Mouse (Mus musculus): ENCODE data around the gene Tmem232. TPM values are rescaled to one million over a fixed set of nuclear protein-coding genes. Genes with fewer than 3 reads are reported as not detected.
"Not testable (repeated sequence)": the region's sequence is repeated elsewhere in the genome, so short reads cannot be mapped to it uniquely, and the experiment has no call there.

Tmem232 gene
- polyA plus RNA-seq, 1 experiment from 2014 or later, result 0.49 TPM

DNA sequence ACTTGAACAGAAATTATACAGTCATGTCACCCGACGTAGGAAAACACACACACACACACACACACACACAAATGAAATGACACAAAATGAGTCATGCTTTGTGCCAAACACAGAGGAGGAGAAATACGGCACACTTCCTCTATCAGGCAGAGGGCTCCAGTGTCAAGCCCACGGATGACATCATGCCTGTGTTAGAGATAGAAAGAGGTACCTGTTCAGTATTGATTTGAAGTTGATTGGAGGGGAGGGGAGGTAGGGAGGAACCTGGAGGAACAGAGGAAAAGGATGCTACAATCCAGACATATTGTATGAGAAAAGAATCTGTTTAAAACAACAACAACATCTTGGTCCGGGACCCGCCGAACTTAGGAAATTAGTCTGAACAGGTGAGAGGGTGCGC, 209.8 kb downstream of the Tmem232 start:
- no peaks in the 10 kb centered on the region for H3K27me3 ChIP-seq (replicated peaks; ENCODE audit: control insufficient read depth, insufficient read depth, low read length)
- H3K4me3 ChIP-seq (replicated peaks; ENCODE audit: low read length), result no peak overlapping the region
- no peak overlapping the region for H3K9ac ChIP-seq (replicated peaks; ENCODE audit: low read depth, low read length)
- no peak for ATAC-seq
- H3K9me3 ChIP-seq (ENCODE audit: control insufficient read depth, low read length), result no peaks in the 10 kb centered on the region
- no peaks in the 10 kb centered on the region for H3K4me1 ChIP-seq (replicated peaks; ENCODE audit: control insufficient read depth, insufficient read depth, low read length)
- H3K27ac ChIP-seq (ENCODE audit: low read length), result no peak overlapping the region
- no peaks in the 10 kb centered on the region for H3K36me3 ChIP-seq (ENCODE audit: control insufficient read depth, insufficient read depth)
- 92% methylated on average over 8 of the region's 8 CpGs for WGBS
- no peak overlapping the region for H3K4me2 ChIP-seq (ENCODE audit: low read length)

- no peaks in the 10 kb centered on the region for H3K4me1 ChIP-seq (replicated peaks; ENCODE audit: control insufficient read depth, insufficient read depth, low read length)
- H3K27me3 ChIP-seq (replicated peaks; ENCODE audit: control insufficient read depth, insufficient read depth, low read length), result no peaks in the 10 kb centered on the region
- H3K9me3 ChIP-seq (ENCODE audit: control insufficient read depth, low read length), result no peaks in the 10 kb centered on the region
- H3K4me2 ChIP-seq (ENCODE audit: low read length), result no peak overlapping the region
- ATAC-seq, result no peak
- WGBS, result 15% methylated on average over 2 of the region's 2 CpGs
- H3K9ac ChIP-seq (replicated peaks; ENCODE audit: low read depth, low read length), result no peak overlapping the region
- no peaks in the 10 kb centered on the region for H3K36me3 ChIP-seq (ENCODE audit: control insufficient read depth, insufficient read depth)
- H3K4me3 ChIP-seq (replicated peaks; ENCODE audit: low read length), result no peak overlapping the region
- H3K27ac ChIP-seq (ENCODE audit: low read length), result no peak overlapping the region
These were observed 215.3 kb downstream of the Tmem232 start for GRCm38 (mm10) chr17:65325249-65325648.

GRCm38 (mm10) chr17:65320623-65321022, 220.0 kb downstream of the Tmem232 start:
- Histone ChIP-seq H3K4me2 (ENCODE audit: low read length) (no peak overlapping the region), H3K9ac (replicated peaks; ENCODE audit: low read depth, low read length) (no peak overlapping the region), H3K9me3 (ENCODE audit: control insufficient read depth, low read length) (no peaks in the 10 kb centered on the region), H3K27ac (ENCODE audit: low read length) (no peak overlapping the region), H3K4me1 (replicated peaks; ENCODE audit: control insufficient read depth, insufficient read depth, low read length) (no peaks in the 10 kb centered on the region), H3K36me3 (ENCODE audit: control insufficient read depth, insufficient read depth) (no peaks in the 10 kb centered on the region), H3K27me3 (replicated peaks; ENCODE audit: control insufficient read depth, insufficient read depth, low read length) (no peaks in the 10 kb centered on the region), H3K4me3 (replicated peaks; ENCODE audit: low read length) (no peak overlapping the region)
- WGBS, result 71% methylated on average over 6 of the region's 6 CpGs
- ATAC-seq, result peak; percentile 63; the same call in 1 of the 2 replicates

GRCm38 (mm10) chr17:65299946-65300345, 240.6 kb downstream of the Tmem232 start:
- no peak overlapping the region for H3K9ac ChIP-seq (replicated peaks; ENCODE audit: low read depth, low read length)
- no peaks in the 10 kb centered on the region for H3K36me3 ChIP-seq (ENCODE audit: control insufficient read depth, insufficient read depth)
- no peak for ATAC-seq
- H3K4me1 ChIP-seq (replicated peaks; ENCODE audit: control insufficient read depth, insufficient read depth, low read length), result no peaks in the 10 kb centered on the region
- no peak overlapping the region for H3K4me2 ChIP-seq (ENCODE audit: low read length)
- no peak overlapping the region for H3K27ac ChIP-seq (ENCODE audit: low read length)
- no peak overlapping the region for H3K4me3 ChIP-seq (replicated peaks; ENCODE audit: low read length)
- H3K27me3 ChIP-seq (replicated peaks; ENCODE audit: control insufficient read depth, insufficient read depth, low read length), result no peaks in the 10 kb centered on the region
- no peaks in the 10 kb centered on the region; the same call in 1 of the 2 replicates for H3K9me3 ChIP-seq (ENCODE audit: control insufficient read depth, low read length)

DNA sequence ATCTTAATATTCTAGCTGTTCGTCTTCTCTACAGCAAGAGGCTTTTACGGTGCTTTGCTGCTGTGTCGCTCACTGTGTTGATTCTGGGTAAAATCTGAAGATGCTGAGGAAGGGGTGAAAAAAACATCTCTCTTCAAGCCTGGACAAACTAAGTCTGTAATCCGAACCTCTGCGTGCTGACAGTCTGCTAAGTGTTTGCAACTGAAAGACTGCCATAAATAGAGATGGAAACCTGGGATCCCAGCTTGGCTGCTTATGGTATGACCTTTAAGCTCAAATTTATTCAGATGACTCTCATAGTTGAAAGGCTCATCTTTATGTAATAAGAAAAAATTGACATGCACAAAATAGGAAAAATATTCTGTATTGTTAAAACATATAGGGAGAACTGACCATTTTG, 242.8 kb downstream of the Tmem232 start:
- no peaks in the 10 kb centered on the region for H3K9me3 ChIP-seq (ENCODE audit: control insufficient read depth, low read length)
- no peaks in the 10 kb centered on the region for H3K36me3 ChIP-seq (ENCODE audit: control insufficient read depth, insufficient read depth)
- H3K9ac ChIP-seq (replicated peaks; ENCODE audit: low read depth, low read length), result no peak overlapping the region
- no peak overlapping the region for H3K27ac ChIP-seq (ENCODE audit: low read length)
- no peaks in the 10 kb centered on the region for H3K27me3 ChIP-seq (replicated peaks; ENCODE audit: control insufficient read depth, insufficient read depth, low read length)
- H3K4me1 ChIP-seq (replicated peaks; ENCODE audit: control insufficient read depth, insufficient read depth, low read length), result no peaks in the 10 kb centered on the region
- WGBS, result 87% methylated on average over 5 of the region's 5 CpGs
- H3K4me3 ChIP-seq (replicated peaks; ENCODE audit: low read length), result no peak overlapping the region
- H3K4me2 ChIP-seq (ENCODE audit: low read length), result no peak overlapping the region
- ATAC-seq, result no peak

DNA sequence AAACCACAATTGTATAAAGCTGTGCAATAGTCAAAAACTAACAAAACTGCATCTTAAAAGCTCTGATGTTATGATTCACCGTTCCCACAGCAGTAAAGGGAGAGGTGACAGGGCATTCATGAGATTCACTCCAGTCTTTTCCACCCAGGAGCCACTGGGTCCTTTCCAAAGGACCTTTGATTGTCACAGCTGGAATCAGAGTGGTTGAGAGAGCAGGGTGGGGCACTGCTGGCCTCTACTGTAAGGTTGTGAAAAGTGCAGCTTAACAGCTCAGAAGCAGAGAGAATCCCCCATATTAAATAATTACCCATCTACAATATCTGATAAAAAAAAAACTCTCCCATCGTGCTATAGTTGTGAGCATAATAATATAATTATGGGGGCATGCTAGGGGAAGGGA, 288.4 kb downstream of the Tmem232 start:
- no peak overlapping the region for H3K4me3 ChIP-seq (replicated peaks; ENCODE audit: low read length)

GRCm38 (mm10) chr17:65250261-65250660, 290.3 kb downstream of the Tmem232 start:
- no peak for ATAC-seq
- 85% methylated on average over 8 of the region's 8 CpGs for WGBS
- no peak overlapping the region for H3K9ac ChIP-seq (replicated peaks; ENCODE audit: low read depth, low read length)

More for the DNA sequence above, 288.4 kb downstream of the Tmem232 start:
- H3K9me3 ChIP-seq (ENCODE audit: control insufficient read depth, low read length), result no peaks in the 10 kb centered on the region
- H3K36me3 ChIP-seq (ENCODE audit: control insufficient read depth, insufficient read depth), result no peaks in the 10 kb centered on the region
- H3K4me1 ChIP-seq (replicated peaks; ENCODE audit: control insufficient read depth, insufficient read depth, low read length), result no peaks in the 10 kb centered on the region
- WGBS, result 63% methylated on average over 2 of the region's 2 CpGs
- no peak overlapping the region for H3K27ac ChIP-seq (ENCODE audit: low read length)
- H3K27me3 ChIP-seq (replicated peaks; ENCODE audit: control insufficient read depth, insufficient read depth, low read length), result no peaks in the 10 kb centered on the region
- H3K9ac ChIP-seq (replicated peaks; ENCODE audit: low read depth, low read length), result no peak overlapping the region
- 0 out of 2 replicates have a peak, but pooled peaks have one; percentile 43 for ATAC-seq
- no peak overlapping the region for H3K4me2 ChIP-seq (ENCODE audit: low read length)

GRCm38 (mm10) chr17:65243716-65244115, 296.9 kb downstream of the Tmem232 start:
- H3K4me1 ChIP-seq (replicated peaks; ENCODE audit: control insufficient read depth, insufficient read depth, low read length), result no peaks in the 10 kb centered on the region
- no peak for ATAC-seq

More at GRCm38 (mm10) chr17:65250261-65250660, 290.3 kb downstream of the Tmem232 start:
- Histone ChIP-seq H3K27ac (ENCODE audit: low read length) (no peak overlapping the region), H3K4me3 (replicated peaks; ENCODE audit: low read length) (no peak overlapping the region), H3K27me3 (replicated peaks; ENCODE audit: control insufficient read depth, insufficient read depth, low read length) (no peaks in the 10 kb centered on the region), H3K4me2 (ENCODE audit: low read length) (no peak overlapping the region), H3K9me3 (ENCODE audit: control insufficient read depth, low read length) (no peaks in the 10 kb centered on the region), H3K4me1 (replicated peaks; ENCODE audit: control insufficient read depth, insufficient read depth, low read length) (no peaks in the 10 kb centered on the region), H3K36me3 (ENCODE audit: control insufficient read depth, insufficient read depth) (no peaks in the 10 kb centered on the region)

GRCm38 (mm10) chr17:65225347-65225916, 315.1 kb downstream of the Tmem232 start:
- WGBS, result 39% methylated on average over 6 of the region's 6 CpGs
- Histone ChIP-seq H3K4me2 (ENCODE audit: low read length) (no peak overlapping the region), H3K9ac (replicated peaks; ENCODE audit: low read depth, low read length) (no peak overlapping the region)

More at GRCm38 (mm10) chr17:65243716-65244115, 296.9 kb downstream of the Tmem232 start:
- Histone ChIP-seq H3K4me3 (replicated peaks; ENCODE audit: low read length) (no peak overlapping the region), H3K9me3 (ENCODE audit: control insufficient read depth, low read length) (no peaks in the 10 kb centered on the region), H3K27me3 (replicated peaks; ENCODE audit: control insufficient read depth, insufficient read depth, low read length) (no peaks in the 10 kb centered on the region), H3K4me2 (ENCODE audit: low read length) (no peak overlapping the region), H3K27ac (ENCODE audit: low read length) (no peak overlapping the region), H3K9ac (replicated peaks; ENCODE audit: low read depth, low read length) (no peak overlapping the region), H3K36me3 (ENCODE audit: control insufficient read depth, insufficient read depth) (no peaks in the 10 kb centered on the region)
- WGBS, result 54% methylated on average over 5 of the region's 5 CpGs

DNA sequence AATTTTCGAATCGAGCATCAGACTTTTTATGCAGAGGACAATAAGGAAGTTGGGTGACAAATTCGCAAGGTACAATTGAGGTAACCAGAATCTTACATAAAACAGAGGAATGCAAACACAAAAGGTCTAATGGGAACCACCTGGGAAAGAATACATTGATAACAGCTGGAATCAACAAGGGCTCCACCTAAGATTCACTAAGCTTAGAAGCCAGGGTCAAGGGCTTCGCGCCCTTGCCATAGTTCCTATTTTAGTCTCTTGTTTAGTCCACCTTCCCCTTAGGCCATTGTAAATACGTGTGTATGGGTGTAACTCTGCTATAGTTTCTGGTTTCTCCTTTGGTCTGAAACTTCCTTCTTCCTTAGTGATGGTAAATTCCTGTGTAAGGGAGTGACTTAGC, 318.9 kb downstream of the Tmem232 start:
- 93% methylated on average over 6 of the region's 6 CpGs for WGBS
- ATAC-seq, result not testable (repeated sequence)

More at GRCm38 (mm10) chr17:65225347-65225916, 315.1 kb downstream of the Tmem232 start:
- Histone ChIP-seq H3K27me3 (replicated peaks; ENCODE audit: control insufficient read depth, insufficient read depth, low read length) (no peaks in the 10 kb centered on the region), H3K9me3 (ENCODE audit: control insufficient read depth, low read length) (no peaks in the 10 kb centered on the region), H3K4me1 (replicated peaks; ENCODE audit: control insufficient read depth, insufficient read depth, low read length) (no peaks in the 10 kb centered on the region), H3K4me3 (replicated peaks; ENCODE audit: low read length) (no peak overlapping the region), H3K36me3 (ENCODE audit: control insufficient read depth, insufficient read depth) (no peaks in the 10 kb centered on the region), H3K27ac (ENCODE audit: low read length) (no peak overlapping the region)
- ATAC-seq, result no peak

More for the DNA sequence above, 318.9 kb downstream of the Tmem232 start:
- not testable (repeated sequence) for H3K36me3 ChIP-seq (ENCODE audit: control insufficient read depth, insufficient read depth); H3K9me3 ChIP-seq (ENCODE audit: control insufficient read depth, low read length); H3K27me3 ChIP-seq (replicated peaks; ENCODE audit: control insufficient read depth, insufficient read depth, low read length); H3K4me2 ChIP-seq (ENCODE audit: low read length); H3K4me3 ChIP-seq (replicated peaks; ENCODE audit: low read length); H3K27ac ChIP-seq (ENCODE audit: low read length); H3K4me1 ChIP-seq (replicated peaks; ENCODE audit: control insufficient read depth, insufficient read depth, low read length); H3K9ac ChIP-seq (replicated peaks; ENCODE audit: low read depth, low read length)
